Mouse (Mus musculus): ENCODE measurements around the gene Coq10b.

DNA sequence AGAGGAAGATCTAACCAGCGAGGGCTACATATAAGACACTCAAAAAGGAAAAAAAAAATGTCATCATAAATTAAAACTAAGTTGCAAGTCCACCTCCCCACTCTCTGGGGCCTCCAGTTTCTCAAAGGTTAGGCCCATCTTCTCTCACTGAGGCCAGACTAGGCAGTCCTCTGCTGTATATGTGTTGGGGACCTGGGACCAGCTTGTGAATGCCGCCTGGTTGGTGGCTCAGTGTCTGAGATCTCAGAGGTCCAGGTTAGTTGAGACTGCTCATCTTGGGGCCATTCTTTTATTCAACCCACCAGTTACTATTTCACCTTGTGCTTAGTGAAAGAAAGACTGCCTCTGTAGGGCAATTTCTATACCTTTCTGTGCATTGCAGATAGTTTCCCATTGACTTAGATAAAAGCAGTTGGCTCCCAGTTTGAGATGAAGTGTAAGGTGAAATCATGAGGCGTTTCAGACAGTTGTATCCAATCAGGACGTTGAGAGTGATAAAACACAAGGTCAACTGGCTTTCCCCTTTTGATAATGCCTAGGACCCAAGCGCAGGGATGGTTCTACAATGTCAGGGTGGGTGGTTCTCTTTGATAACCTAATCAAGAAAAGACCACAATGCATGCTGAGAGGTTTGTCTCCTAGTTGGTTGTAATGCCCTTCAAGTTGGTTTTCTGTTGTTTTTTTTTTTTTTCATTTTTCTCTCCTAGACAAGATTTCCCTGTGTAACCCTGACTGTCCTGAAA, 23.3 kb downstream of the Coq10b start:
- TF ChIP-seq GATA1 (IDR thresholded peaks at IDR 0.05; ENCODE audit: borderline replicate concordance, low read length) (no peak), CTCF (IDR thresholded peaks at IDR 0.05; ENCODE audit: low read depth, low read length) (no peak), POLR2AphosphoS5 (IDR thresholded peaks at IDR 0.05; ENCODE audit: insufficient replicate concordance, low read depth, low read length) (0 out of 2 replicates have a peak, but pooled peaks have one; percentile 49)
